Mouse (Mus musculus) stomach, postnatal 0 days (tissue): ENCODE measurements around the gene Hdac1.

Experiments
- CTCF ChIP-seq: IDR thresholded peaks from 2 replicates; pipeline ENCODE4 v1.5.1; 2016; ENCODE audit warnings: antibody characterized with exemption, low read depth, mild to moderate bottlenecking, moderate library complexity
- EP300 ChIP-seq: optimal IDR thresholded peaks from 2 replicates; pipeline ENCODE3; 2016; ENCODE audit warnings: antibody characterized with exemption

- TF ChIP-seq CTCF (peak; percentile 87), EP300 (no peak)
Measured at GRCm38 (mm10) chr4:129514300-129514898, 28.1 kb downstream of the Hdac1 start.
